Mouse (Mus musculus): ENCODE data around the gene Prkcq.

DNA sequence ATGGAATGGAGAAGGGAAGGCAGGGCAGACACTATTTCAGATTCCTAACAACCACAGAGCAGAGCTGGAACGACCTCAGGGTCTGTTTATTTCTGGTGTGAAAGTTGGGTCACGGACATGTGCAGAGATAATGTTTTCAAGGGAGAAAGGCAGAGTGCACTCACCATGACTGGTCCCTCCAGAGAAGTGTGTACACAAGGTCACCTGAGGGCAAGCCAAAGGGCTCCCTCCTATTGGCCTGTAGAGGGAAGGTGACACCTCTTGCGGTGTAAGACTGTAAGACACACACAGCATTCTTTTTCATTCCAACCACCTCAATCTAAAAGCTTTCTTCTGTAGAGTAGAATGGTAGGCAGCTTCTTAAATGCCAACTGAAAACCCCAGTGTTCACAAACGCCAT, 9.6 kb downstream of the Prkcq start:
- TF ChIP-seq GATA1 (IDR thresholded peaks at IDR 0.05; ENCODE audit: low read length) (no peak), TAL1 (IDR thresholded peaks at IDR 0.05; ENCODE audit: low read length) (no peak)

All from erythroblast, embryonic 14.5 days (primary cell).